Mouse (Mus musculus): ENCODE data around the gene Ankrd54. TPM values are rescaled to one million over a fixed set of nuclear protein-coding genes. Genes with fewer than 3 reads are reported as not detected.
"Not testable (repeated sequence)": the region's sequence is repeated elsewhere in the genome, so short reads cannot be mapped to it uniquely, and the experiment has no call there.

Ankrd54 gene
- polyA plus RNA-seq, 1 experiment from 2014 or later = 47.9 TPM

DNA sequence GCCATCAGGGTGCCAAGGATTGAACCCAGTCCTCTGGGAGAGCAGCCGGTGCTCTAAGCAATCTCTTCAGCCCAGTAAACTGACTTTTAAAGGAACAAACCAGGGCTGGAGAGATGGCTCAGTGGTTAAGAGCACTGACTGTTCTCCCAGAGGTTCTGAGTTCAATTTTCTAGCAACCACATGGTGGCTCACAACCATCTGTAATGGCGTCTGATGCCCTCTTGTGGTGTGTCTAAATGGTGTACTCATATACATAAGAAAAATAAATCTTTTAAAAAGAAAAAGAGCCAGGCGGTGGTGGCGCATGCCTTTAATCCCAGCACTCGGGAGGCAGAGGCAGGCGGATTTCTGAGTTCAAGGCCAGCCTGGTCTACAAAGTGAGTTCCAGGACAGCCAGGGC, 54.9 kb downstream of the Ankrd54 start:
- H3K4me3 ChIP-seq (replicated peaks); H3K4me1 ChIP-seq (replicated peaks); ATAC-seq (ENCODE audit: insufficient read depth); H3K4me2 ChIP-seq; H3K27me3 ChIP-seq; H3K27ac ChIP-seq (replicated peaks); H3K9me3 ChIP-seq (replicated peaks); H3K9ac ChIP-seq: not testable (repeated sequence)
- 71% methylated on average over 6 of the region's 6 CpGs for WGBS (ENCODE audit: insufficient replicate concordance)
- peaks cover 37% of the 10 kb centered on the region for H3K36me3 ChIP-seq (replicated peaks)

DNA sequence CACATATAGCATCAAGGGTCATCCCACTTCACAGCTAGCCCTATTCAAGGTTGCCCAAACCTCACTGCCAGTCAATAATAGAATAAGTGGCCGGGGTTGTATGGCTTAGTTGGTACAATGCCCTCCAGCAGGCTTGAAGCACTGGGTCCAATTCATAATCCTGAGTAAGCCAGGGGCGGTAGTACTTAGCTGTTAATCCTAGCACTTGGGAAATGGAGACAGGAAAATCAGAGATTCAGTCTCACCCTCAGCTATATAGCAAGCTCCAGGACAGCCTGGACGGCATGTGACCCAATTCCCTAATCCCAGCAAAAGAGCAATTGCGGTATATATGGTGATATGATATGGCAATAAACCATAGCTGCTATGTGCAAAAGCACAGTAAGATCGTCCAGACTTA, 55.6 kb downstream of the Ankrd54 start:
- Histone ChIP-seq H3K9ac (no peak overlapping the region), H3K4me3 (replicated peaks) (no peak overlapping the region), H3K36me3 (replicated peaks) (peaks cover 44% of the 10 kb centered on the region), H3K4me2 (no peak overlapping the region), H3K9me3 (replicated peaks) (no peaks in the 10 kb centered on the region), H3K27ac (replicated peaks) (no peak overlapping the region), H3K4me1 (replicated peaks) (no peaks in the 10 kb centered on the region), H3K27me3 (no peaks in the 10 kb centered on the region; the same call in 1 of the 2 replicates)
- no peak for ATAC-seq (ENCODE audit: insufficient read depth)
- WGBS (ENCODE audit: insufficient replicate concordance) = 74% methylated on average over 5 of the region's 5 CpGs

DNA sequence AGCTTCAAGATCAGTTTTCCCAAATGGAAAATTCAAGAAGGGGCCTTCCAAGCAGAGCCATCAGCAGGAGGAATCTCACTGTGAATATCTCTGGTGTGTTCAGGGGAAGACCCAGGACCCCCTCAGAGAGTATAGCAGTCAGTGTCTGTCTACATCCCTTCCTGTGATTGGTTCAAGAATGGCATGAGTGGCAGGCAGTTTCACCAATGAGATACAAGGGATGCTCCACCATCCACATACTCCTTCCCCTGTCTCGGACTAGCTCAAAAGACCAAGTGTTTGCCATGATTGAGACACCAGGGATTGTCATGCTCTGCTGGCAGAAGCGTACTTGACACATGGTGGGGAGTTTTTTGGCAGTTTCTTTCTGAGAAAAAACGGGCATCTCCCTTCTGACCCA, 56.1 kb downstream of the Ankrd54 start:
- whole genome bisulfite sequencing (ENCODE audit: insufficient replicate concordance) = 56% methylated on average over 3 of the region's 3 CpGs

DNA sequence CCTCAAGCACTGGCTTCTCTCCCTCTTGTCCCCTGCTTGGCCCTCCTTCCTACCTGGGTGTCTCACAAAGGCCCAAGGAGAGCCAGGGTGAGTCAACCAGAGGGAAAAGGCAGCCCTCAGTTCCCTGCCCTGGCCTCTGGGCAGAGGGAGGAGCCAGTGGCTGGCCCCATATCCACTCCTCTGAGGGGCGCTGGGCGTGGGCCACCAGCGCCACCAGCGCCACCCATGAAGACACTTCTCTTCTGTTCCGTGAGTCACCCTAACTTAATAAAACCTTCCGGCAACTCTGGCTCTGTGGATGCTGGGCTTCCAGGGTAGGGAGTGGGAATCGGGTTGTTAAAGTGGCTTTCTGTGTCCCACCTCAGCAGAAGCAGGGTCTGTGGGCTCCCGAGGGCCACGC, 57.1 kb downstream of the Ankrd54 start:
- Histone ChIP-seq H3K4me2 (no peak overlapping the region), H3K4me1 (replicated peaks) (no peaks in the 10 kb centered on the region), H3K36me3 (replicated peaks) (peaks cover 59% of the 10 kb centered on the region), H3K9me3 (replicated peaks) (no peaks in the 10 kb centered on the region), H3K4me3 (replicated peaks) (no peak overlapping the region), H3K27me3 (no peaks in the 10 kb centered on the region), H3K9ac (no peak overlapping the region), H3K27ac (replicated peaks) (no peak overlapping the region)
- no peak for ATAC-seq (ENCODE audit: insufficient read depth)
- WGBS (ENCODE audit: insufficient replicate concordance) = 77% methylated on average over 9 of the region's 9 CpGs

More for the DNA sequence above, 56.1 kb downstream of the Ankrd54 start:
- H3K4me2 ChIP-seq = no peak overlapping the region
- H3K4me3 ChIP-seq (replicated peaks) = no peak overlapping the region
- ATAC-seq (ENCODE audit: insufficient read depth) = no peak
- no peak overlapping the region for H3K27ac ChIP-seq (replicated peaks)
- no peaks in the 10 kb centered on the region for H3K4me1 ChIP-seq (replicated peaks)
- H3K9me3 ChIP-seq (replicated peaks) = no peaks in the 10 kb centered on the region
- no peak overlapping the region for H3K9ac ChIP-seq
- H3K36me3 ChIP-seq (replicated peaks) = peaks cover 49% of the 10 kb centered on the region
- H3K27me3 ChIP-seq = no peaks in the 10 kb centered on the region

Other genes starting within 250 kb of the Ankrd54 start
- 13.0 and 15.2 TPM in 2 replicates for gene Cdc42ep1, start 220.3 kb downstream of the Ankrd54 start, polyA plus RNA-seq (2015; fragmentation: Nextera tagmentation; extraction: Ambion mirVana)
- 7.7 and 9.5 TPM in 2 replicates for gene Lgals2, start 207.4 kb downstream of the Ankrd54 start, polyA plus RNA-seq (2015; fragmentation: Nextera tagmentation; extraction: Ambion mirVana)
- gene Gga1, start 185.7 kb downstream of the Ankrd54 start, polyA plus RNA-seq (2015; fragmentation: Nextera tagmentation; extraction: Ambion mirVana) = 21.4 and 23.6 TPM in 2 replicates
- 0.08 and 0.26 TPM in 2 replicates for gene Gm49510, start 163.2 kb downstream of the Ankrd54 start, polyA plus RNA-seq (2015; fragmentation: Nextera tagmentation; extraction: Ambion mirVana)
- gene Sh3bp1, start 163.1 kb downstream of the Ankrd54 start, polyA plus RNA-seq (2015; fragmentation: Nextera tagmentation; extraction: Ambion mirVana) = 14.4 and 15.3 TPM in 2 replicates
- 5.4 and 5.6 TPM in 2 replicates for gene Pdxp, start 149.0 kb downstream of the Ankrd54 start, polyA plus RNA-seq (2015; fragmentation: Nextera tagmentation; extraction: Ambion mirVana)
- 315 and 397 TPM in 2 replicates for gene Lgals1, start 136.2 kb downstream of the Ankrd54 start, polyA plus RNA-seq (2015; fragmentation: Nextera tagmentation; extraction: Ambion mirVana)
- 24.5 and 26.2 TPM in 2 replicates for gene Nol12, start 128.0 kb downstream of the Ankrd54 start, polyA plus RNA-seq (2015; fragmentation: Nextera tagmentation; extraction: Ambion mirVana)
- gene Triobp, start 115.2 kb downstream of the Ankrd54 start, polyA plus RNA-seq (2015; fragmentation: Nextera tagmentation; extraction: Ambion mirVana) = 20.2 and 21.2 TPM in 2 replicates
- 118 and 121 TPM in 2 replicates for gene H1f0, start 34.4 kb downstream of the Ankrd54 start, polyA plus RNA-seq (2015; fragmentation: Nextera tagmentation; extraction: Ambion mirVana)
- 0.17 TPM in 1 of 2 replicates, not detected in the other for gene Galr3, start 21.0 kb downstream of the Ankrd54 start, polyA plus RNA-seq (2015; fragmentation: Nextera tagmentation; extraction: Ambion mirVana)
- 116 and 117 TPM in 2 replicates for gene Eif3l, start 12.3 kb upstream of the Ankrd54 start, polyA plus RNA-seq (2015; fragmentation: Nextera tagmentation; extraction: Ambion mirVana)
- 0.86 and 1.3 TPM in 2 replicates for gene Micall1, start 46.0 kb upstream of the Ankrd54 start, polyA plus RNA-seq (2015; fragmentation: Nextera tagmentation; extraction: Ambion mirVana)
- 118 and 125 TPM in 2 replicates for gene Polr2f, start 78.1 kb upstream of the Ankrd54 start, polyA plus RNA-seq (2015; fragmentation: Nextera tagmentation; extraction: Ambion mirVana)
- 0.47 and 0.69 TPM in 2 replicates for gene 1700088E04Rik, start 78.4 kb upstream of the Ankrd54 start, polyA plus RNA-seq (2015; fragmentation: Nextera tagmentation; extraction: Ambion mirVana)
- gene Sox10, start 102.3 kb upstream of the Ankrd54 start, polyA plus RNA-seq (2015; fragmentation: Nextera tagmentation; extraction: Ambion mirVana) = 0.09 and 0.12 TPM in 2 replicates
- 12.2 and 13.1 TPM in 2 replicates for gene Pick1, start 166.3 kb upstream of the Ankrd54 start, polyA plus RNA-seq (2015; fragmentation: Nextera tagmentation; extraction: Ambion mirVana)
- not detected in 2 replicates for gene Gm49486, start 166.5 kb upstream of the Ankrd54 start, polyA plus RNA-seq (2015; fragmentation: Nextera tagmentation; extraction: Ambion mirVana)
- not detected in 2 replicates for gene Slc16a8, start 191.9 kb upstream of the Ankrd54 start, polyA plus RNA-seq (2015; fragmentation: Nextera tagmentation; extraction: Ambion mirVana)
- 2.4 and 2.7 TPM in 2 replicates for gene Baiap2l2, start 222.6 kb upstream of the Ankrd54 start, polyA plus RNA-seq (2015; fragmentation: Nextera tagmentation; extraction: Ambion mirVana)

Measured in liver, embryonic 15.5 days (tissue).